Mouse (Mus musculus) spleen, postnatal 0 days (tissue): Measurements from ENCODE around the gene Ect2l. TPM values are rescaled to one million over a fixed set of nuclear protein-coding genes. Genes with fewer than 3 reads are reported as not detected.

ENCODE experiments used
- polyA plus RNA-seq: library from polyadenylated mRNA; unstranded; fragments of >200 nt; fragmentation: Nextera tagmentation; extraction: Ambion mirVana; gene quantifications from 2 replicates; pipeline ENCODE4 v1.2.1, GENCODE M21; 2015

Ect2l gene
- polyA plus RNA-seq: 0.25 and 0.40 TPM in 2 replicates

DNA sequence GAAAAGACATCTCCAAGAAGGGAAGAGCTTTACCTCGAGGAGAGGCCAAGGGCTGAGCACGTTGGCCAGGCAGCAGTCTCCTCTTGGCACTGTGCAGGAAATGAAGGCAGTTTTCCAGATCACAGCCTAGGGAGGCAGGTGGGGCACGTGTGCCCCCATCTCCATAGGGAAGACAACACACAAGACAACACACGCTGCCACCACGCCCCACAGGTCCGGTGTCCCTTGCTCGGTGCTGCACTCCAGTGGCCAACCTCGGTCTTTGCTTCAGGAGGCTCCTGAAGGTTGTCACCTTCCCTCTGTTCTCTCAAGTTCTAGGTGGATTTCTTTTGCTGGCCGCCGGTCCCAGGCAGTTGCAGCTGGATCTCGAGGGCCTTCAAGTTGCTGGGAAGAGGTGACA lies at the start of gene Ect2l:
Ect2l (minus strand) TSS at position 165 of the 400 bp plus-strand sequence.

DNA sequence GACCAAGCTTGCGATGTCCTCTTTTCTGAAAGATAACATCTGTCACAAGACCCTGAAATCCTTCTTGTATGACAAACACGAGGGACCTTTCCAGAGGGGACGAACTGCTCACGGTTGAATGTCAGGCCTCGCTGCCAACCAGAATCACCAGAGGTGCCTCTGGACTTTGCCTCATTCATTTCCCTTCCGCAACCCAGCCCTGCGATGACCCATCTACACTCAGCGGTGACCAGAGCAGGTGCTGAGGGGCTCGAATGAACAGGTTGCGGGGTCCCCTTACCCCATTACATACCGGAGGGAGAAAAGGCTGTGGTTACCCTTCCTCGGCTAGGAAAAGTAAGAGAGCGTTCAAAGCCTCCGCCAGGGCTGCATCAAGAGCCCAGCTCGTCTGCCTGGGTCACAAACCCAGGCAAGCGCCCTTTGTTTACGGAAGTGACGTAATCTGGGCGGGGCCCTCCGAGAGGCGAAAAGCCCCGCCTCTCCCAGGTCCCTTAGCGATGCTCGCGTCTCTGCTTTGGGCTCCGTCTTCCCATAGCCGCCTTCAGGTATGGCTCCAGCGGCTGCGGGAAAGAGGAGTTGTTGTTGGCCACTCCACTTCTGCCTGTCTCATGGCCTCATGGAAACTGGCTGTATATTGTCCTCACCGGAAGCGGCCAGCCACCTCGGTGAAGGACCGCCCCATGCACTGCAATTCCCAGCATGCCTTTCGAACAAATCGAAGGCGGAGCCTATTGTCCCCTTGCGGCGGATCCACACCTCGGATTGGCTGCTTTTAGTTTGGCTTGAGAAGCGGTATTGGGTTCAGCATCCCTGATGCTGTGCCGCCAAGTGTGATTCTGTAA lies 24.1 kb upstream of the Ect2l start, which contains the start of gene Ccdc28a:
Ccdc28a (minus strand) TSS at position 439 of the 842 bp plus-strand sequence.

Other genes with a start within 250 kb of the Ect2l start
- 106 and 117 TPM in 2 replicates for gene Abracl, start 187.6 kb downstream of the Ect2l start, polyA plus RNA-seq
- 6.4 and 8.9 TPM in 2 replicates for gene Reps1, start 155.0 kb downstream of the Ect2l start, polyA plus RNA-seq
- 12.2 and 13.2 TPM in 2 replicates for gene Ccdc28a, start 24.1 kb upstream of the Ect2l start, polyA plus RNA-seq
- 0.51 and 0.89 TPM in 2 replicates for gene Nhsl1, start 108.1 kb upstream of the Ect2l start, polyA plus RNA-seq